Mouse (Mus musculus): ENCODE measurements around the gene Slc28a2. TPM values are rescaled to one million over a fixed set of nuclear protein-coding genes. Genes with fewer than 3 reads are reported as not detected.
"Not testable (repeated sequence)": the region's sequence is repeated elsewhere in the genome, so short reads cannot be mapped to it uniquely, and the experiment has no call there.

The Slc28a2 gene
- total RNA-seq (2021): under 1 TPM; 0.10 to 0.13 TPM
- long read RNA-seq, partial matches to known transcripts: 0 of 1 reads
- long read RNA-seq, other reads (novel, unspliced or antisense): 0 of 1 reads

GRCm38 (mm10) chr2:122426200-122426599 is at the start of gene Slc28a2:
TSS of gene Slc28a2 (plus strand) at chr2:122426477.
- not testable (repeated sequence) for DNase-seq (ENCODE audit: low spot score in 2 of 2)

GRCm38 (mm10) chr2:122377215-122377674 is 49.0 kb upstream of the Slc28a2 start:
- DNase-seq (ENCODE audit: low spot score in 2 of 2): peak; percentile 95 to 99

DNA sequence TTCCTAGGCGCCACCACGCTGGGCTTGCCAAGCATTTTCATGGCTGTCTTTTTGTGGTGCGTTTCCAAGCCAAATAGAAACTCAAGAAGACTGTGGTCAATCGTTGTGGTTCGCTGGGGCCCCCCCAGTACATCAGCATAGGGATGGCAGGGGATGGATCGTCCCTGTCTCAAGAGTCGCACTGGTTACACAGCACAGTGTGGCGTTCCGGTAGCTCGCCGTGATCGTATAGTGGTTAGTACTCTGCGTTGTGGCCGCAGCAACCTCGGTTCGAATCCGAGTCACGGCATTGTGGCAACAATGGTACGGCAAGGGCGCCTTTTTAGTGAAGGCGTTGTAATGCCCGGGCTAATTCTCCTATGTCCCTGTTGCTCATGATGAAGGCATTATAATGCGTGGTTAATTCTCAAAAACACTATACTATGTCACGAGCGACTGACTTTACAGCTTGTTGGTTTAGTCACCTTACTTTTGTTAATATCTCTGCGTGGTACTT is 48.5 kb upstream of the Slc28a2 start:
- peak; percentile 77 to 91 for DNase-seq (ENCODE audit: low spot score in 2 of 2)

GRCm38 (mm10) chr2:122378421-122379291 is 47.6 kb upstream of the Slc28a2 start:
- peak in 1 of 2 experiments; percentile 70 for DNase-seq (ENCODE audit: low spot score in 2 of 2)

DNA sequence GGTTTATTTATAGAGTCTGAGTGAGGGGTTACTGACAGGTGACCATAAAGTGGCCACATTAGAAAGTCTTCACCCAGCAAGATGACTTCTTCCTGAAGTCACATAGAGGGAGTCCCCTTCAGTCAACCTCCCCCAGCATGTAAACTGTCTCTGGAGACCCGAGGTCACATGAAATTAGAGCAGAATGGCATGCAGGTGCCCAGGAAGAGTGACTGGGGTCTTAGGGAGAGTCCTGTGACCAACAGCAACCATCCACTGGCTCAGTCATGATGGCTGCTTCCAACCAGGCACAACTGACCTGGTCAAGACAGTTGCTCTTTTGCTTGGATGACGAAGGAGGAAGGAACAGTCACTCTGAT is 47.0 kb upstream of the Slc28a2 start:
- DNase-seq (ENCODE audit: low spot score in 2 of 2): no peak

DNA sequence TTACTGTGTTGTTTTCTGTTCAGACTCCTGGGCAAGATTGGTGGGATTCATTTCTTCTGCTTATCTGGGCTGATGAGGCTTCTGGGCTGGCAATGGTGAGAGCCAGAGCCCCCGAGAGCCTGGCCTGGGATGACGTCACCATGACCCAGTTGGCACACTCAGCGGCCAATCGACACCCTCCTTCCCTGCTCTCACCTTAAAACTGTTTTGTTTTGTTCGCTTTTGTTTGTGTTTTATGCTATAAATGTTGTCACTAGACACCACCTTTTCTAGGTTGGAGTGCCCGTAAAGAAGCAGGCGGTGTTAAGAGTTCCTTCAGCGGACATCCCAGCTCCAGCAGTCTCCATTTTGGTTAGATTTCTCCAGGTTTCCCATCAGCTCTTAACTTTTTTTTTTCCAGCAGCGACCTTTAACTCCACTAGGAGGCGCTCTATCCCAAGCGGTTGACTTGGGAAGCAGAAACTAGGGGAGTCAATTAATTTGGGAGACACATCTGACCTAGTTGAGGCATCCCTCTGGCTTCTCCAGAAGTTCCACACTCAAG is 45.4 kb upstream of the Slc28a2 start:
- DNase-seq (ENCODE audit: low spot score in 2 of 2): peak in 1 of 2 experiments; percentile 78

DNA sequence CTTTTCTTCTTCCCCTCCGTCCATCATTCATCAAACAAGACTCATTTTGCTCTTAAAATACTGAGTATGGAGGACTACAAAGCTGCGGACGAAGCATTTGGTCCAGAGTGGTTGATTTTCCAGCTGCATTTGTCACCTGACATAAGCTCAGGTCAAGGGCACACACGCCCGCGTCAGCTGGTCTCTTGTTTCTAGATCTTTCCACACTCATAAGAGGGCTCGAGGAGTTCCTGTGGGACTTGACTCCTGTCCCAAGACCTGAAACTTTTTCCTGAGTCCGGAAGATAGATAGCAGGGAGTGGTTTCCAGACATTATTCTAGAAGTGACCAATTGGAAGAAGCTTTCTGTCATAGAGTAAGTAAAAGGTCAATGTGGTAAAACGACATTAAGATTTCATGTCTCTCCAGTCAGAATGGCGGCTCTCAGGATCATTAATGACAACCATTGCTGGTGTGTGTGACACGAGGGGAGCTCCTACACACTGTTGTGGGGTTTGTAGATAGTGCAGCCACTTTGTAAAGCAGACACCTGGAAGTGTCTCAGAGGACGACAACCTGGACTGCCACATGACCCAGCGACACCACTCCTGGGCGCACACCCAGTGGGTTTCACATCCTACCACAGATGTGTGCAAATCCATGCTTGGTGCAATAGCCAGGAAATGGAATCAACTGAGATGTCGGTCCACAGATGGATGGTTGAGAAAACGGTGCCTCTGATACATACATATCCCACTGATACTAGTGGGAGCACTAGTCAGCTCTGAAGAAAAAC is 44.8 kb upstream of the Slc28a2 start:
- no peak for DNase-seq (ENCODE audit: low spot score in 2 of 2)

DNA sequence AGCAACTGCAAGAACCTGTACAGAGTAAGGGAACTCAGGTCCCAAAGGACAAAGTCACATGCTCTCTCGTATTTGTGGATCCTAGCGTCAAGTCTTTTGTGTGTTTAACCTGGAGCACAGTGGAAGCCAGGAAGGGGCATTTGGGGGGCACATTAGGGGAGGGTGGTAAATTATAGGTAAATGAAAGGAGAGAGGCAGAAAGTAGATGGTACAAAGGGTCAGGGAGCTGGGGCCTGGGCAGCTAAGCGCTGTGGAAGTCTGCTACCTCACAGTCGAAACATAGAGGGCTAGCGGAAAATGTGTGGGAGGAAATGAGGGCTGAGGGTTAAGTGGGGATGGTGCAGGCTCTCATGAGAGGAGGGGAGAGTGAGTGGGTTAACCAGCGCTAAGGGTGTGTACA is 44.2 kb upstream of the Slc28a2 start:
- no peak for DNase-seq (ENCODE audit: low spot score in 2 of 2)

- no peak for DNase-seq (ENCODE audit: low spot score in 2 of 2)
These were observed 41.2 kb upstream of the Slc28a2 start for GRCm38 (mm10) chr2:122385095-122385494.

DNA sequence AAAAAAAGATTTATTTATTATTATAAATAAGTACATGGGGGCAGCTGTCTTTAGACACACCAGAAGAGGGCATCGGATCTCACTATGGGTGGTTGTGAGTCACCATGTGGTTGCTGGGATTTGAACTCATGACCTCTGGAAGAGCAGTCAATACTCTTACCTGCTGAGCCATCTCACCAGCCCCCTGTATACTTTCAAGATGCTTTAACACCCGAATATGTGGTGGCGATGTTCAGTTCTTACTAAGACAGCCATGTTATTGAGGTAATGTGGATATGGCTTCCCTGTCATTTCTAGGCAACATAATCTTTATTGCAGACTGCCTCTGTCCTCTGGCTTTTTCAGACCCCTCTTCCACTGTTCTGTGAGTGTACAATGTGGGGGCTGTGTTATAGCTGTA is 39.1 kb upstream of the Slc28a2 start:
- DNase-seq (ENCODE audit: low spot score in 2 of 2): not testable (repeated sequence)

DNA sequence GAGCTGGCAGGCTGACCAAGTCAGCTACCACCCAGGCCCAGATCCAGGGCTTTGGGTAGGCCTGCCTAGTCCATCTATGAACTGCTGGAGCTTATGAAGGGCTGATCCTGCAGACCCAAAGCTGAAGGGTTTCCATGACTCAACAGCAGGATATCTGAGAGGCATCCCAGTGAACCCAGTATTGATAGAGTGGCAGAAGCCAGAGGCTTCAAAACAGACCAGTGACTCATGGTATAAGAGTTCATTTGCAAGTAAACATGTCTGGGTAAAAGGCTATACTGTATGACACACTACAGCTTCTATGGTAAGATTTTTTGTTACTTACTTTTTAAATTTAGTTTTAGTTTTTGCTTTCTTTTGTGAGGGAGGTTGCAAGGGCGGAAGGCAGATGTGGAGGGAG is 30.1 kb upstream of the Slc28a2 start:
- DNase-seq (ENCODE audit: low spot score in 2 of 2): no peak

- no peak for DNase-seq (ENCODE audit: low spot score in 2 of 2)
These were observed 18.7 kb upstream of the Slc28a2 start for GRCm38 (mm10) chr2:122407607-122408006.

DNA sequence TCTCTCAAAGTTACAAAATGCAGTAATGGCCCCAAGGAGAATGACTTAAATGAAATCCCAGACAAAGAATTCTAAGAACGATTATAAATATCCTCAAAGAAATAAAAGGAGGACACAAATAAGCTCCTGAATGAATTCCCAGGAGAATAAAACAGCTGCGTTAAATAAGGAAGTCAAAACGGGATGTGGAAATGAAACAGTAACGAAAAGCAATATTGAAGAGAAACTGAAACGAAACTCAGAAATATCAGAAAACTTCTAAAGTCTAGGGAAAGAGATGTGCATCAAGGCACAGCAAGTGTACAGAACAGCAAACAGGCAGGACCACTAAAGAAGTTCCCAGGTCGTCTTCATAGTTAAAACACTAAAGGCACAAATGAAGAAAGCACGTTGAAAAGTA is 17.3 kb upstream of the Slc28a2 start:
- DNase-seq (ENCODE audit: low spot score in 2 of 2): no peak

- DNase-seq (ENCODE audit: low spot score in 2 of 2): not testable (repeated sequence)
These were observed 368 bp downstream of the Slc28a2 start for GRCm38 (mm10) chr2:122426645-122427044.

DNA sequence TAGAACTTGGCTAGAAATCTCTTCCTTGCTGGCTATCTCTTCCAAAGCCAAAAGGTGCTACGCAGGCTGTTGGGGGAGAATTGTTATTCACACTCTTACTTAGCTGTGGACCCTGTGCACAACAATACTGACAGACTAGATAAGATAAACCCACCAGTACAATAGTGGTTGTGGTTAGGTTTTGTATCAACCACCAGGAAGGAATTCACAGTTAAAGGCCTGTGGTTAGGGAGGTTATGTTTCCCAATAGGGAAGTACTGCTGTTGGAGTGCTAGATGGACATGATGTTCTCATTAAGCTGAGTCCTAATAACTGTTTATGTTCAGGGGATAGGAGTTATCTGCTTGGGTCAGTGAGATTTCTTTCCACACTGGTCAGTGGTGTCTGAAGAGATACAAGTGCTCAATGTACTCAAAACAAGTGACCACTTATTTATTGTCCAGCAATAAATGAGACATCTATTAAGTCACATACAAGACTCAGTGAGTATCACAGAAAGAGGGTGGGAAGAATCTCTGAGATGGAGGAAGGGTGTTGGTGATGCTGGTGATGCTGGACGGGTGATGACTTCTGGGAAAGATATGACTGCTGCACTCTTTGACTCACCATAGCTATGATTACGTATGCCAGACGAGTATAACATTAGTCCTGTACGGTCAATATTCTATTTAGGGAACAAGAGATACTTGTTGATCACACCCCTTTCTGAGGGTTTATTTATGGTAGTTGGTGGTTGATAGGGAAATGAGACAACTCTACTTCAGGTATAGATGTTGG is 12.6 kb downstream of the Slc28a2 start:
- not testable (repeated sequence) for DNase-seq (ENCODE audit: low spot score in 2 of 2)

- DNase-seq (ENCODE audit: low spot score in 2 of 2): not testable (repeated sequence)
These were observed 14.2 kb downstream of the Slc28a2 start for GRCm38 (mm10) chr2:122440521-122440920.

DNA sequence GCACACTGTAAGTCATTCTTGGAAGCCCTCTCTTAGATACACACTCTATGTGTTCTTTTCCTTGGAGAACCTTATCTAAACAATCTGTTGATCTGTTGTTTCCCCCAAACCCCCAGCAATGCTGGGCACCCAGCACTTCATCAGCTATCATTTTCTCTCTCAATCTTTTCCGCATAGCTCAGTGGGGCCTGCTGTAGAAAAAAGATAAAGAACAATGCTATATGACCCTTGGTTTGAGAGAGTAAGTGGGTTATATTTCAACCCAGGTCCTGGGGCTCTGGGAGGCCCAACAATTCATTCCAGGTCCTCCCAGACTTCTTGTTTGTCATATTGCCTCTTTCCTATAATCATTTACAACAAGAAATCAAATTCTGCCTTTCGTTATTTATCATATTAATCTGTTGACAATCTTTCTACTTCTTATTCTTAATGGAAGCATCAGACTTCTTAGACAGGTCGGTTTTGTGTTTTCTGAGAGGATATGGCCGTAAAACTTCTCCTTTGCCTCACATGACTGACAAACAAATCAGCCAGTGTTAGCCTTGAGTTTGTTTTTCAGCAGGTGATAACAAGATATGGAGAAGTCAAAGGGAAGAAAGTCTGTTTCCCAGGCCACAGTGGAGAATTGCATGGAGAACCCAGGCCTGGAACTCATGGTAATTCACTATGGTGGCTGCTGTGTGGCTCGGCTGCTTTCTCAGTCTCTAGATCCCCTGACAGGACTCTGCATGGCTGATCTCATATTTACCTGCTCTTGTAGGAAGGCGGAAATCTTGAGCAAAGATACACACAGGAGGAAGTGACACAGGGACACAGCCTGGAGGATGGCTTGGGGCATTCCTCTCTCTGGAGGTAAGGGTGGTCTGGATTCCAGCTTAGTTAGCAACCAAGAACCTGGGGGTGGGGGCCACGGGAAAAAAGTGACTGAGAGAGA is 15.0 kb downstream of the Slc28a2 start:
- no peak for DNase-seq (ENCODE audit: low spot score in 2 of 2)

DNA sequence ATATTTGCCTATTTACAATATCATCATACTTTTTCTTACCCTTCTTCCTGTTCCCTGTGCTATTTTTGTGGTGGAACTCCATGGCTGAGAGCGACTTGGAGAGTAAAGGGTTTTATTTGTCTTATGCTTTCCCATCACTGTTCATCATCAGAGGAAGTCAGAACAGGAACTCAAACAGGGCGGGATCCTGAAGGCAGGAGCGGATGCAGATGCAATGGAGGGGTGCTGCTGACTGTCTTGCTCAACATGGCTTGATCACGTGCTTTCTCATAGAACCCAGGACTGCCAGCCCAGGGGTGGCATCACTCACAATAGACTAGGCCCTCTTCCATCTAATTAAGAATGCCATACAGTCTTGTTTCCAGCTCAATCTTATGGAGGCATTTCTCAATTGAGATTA is 24.1 kb downstream of the Slc28a2 start:
- DNase-seq (ENCODE audit: low spot score in 2 of 2): no peak

DNA sequence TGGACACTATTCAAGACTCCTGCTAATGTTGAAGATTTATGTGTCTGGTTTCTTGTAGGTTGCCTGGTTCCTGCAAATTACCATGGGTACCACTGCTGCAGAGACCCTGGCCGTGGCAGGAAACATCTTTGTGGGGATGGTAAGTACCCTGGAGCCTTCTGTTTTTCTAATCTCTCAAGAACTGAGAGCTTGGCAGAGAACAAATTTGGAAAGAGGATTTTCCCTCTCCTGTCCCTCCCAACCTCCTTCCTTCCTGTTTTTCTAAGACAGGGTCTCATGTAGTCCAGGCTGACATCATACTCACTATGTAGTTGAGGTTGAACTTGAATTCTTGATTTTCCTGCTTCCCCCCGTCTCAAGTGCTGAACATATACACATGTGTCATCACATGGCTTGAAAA is 26.1 kb downstream of the Slc28a2 start:
- no peak for DNase-seq (ENCODE audit: low spot score in 2 of 2)

DNA sequence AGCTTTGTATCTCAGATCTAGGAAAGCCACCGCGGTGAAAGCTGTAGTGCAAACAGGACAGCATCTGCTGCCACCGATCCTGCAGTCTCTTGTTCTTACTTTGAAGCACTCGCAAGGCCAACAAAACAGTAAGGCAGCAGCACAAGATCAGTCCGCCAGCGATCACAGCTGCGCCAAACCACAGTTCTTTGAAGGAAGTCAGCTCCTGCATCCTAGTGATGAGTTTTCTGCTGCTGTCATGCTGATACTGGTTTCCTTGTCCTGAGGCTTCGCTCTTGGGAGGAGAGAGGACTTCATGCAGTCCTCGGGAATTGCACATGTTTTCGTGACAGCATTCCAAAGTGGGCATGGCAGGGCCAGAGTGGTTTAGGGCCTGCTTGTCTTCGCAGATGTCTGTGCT is 40.6 kb downstream of the Slc28a2 start:
- DNase-seq (ENCODE audit: low spot score in 2 of 2): peak in 1 of 2 experiments; percentile 11

Measured in layer of hippocampus, adult 18-20 months (tissue).